ENCODE assay signal across 18 mouse cellular contexts in genomic region chr4:130532347-130532746, GRCm38 (mm10). TPM values are rescaled to one million over a fixed set of nuclear protein-coding genes. Genes with fewer than 3 reads are reported as not detected.
DNase-seq lines count a peak whose midpoint lies in the region; ATAC-seq and TF ChIP-seq lines count a peak whose summit lies in the region.
"Had no signal": no experiment of that assay in that cellular context is flagged by ENCODE, and none has a peak within 500 bp of the region (broad histone marks: within the 10 kb centered on the region; RNA-seq: fewer than 3 reads in every experiment).

No protein-coding gene starts in this region.

- DNase-seq in lung, adult 18-20 months: no peak
- DNase-seq in thymus, postnatal 4 days: peak; percentile 29
- DNase-seq in thymus, postnatal 36 days: no peak
- no peak for DNase-seq in stomach, postnatal 0 days (ENCODE audit: low spot score)
- no peak for DNase-seq in gastrocnemius, postnatal 4 days (ENCODE audit: low spot score in 2 of 2)
- DNase-seq in cerebellum, adult 8-10 months: no peak

- TF ChIP-seq EP300 in stomach, postnatal 0 days (optimal IDR thresholded peaks at IDR 0.05): no peak

- no peak overlapping the region for H3K27ac ChIP-seq in lung, embryonic 15.5 days
- H3K27ac ChIP-seq in embryonic facial prominence, embryonic 12.5 days: no peak overlapping the region
- H3K27ac ChIP-seq in stomach, postnatal 0 days (replicated peaks): no peak overlapping the region
- H3K27ac ChIP-seq: forebrain, embryonic 13.5 days; heart, adult 2 months; hindbrain, embryonic 13.5 days; left cerebral cortex, adult 2 months; liver, embryonic 14.5 days; macrophage had no signal

- H3K36me3 ChIP-seq in lung, embryonic 15.5 days: no peaks in the 10 kb centered on the region
- H3K36me3 ChIP-seq in embryonic facial prominence, embryonic 12.5 days: peaks cover 24% of the 10 kb centered on the region
- no peaks in the 10 kb centered on the region for H3K36me3 ChIP-seq in stomach, postnatal 0 days (ENCODE audit: control insufficient read depth, insufficient read depth, low read length)

- TF ChIP-seq CTCF in stomach, postnatal 0 days (IDR thresholded peaks at IDR 0.05; ENCODE audit: low read depth): no peak

- 49% methylated on average over 6 of the region's 6 CpGs for WGBS in lung, embryonic 15.5 days
- WGBS in embryonic facial prominence, embryonic 12.5 days: 58% methylated on average over 6 of the region's 6 CpGs
- WGBS in stomach, postnatal 0 days: 58% methylated on average over 6 of the region's 6 CpGs

- no peak overlapping the region for H3K4me3 ChIP-seq in lung, embryonic 15.5 days
- H3K4me3 ChIP-seq in embryonic facial prominence, embryonic 12.5 days: no peak overlapping the region
- H3K4me3 ChIP-seq in stomach, postnatal 0 days (ENCODE audit: low read depth, low read length): no peak overlapping the region
- H3K4me3 ChIP-seq: forebrain, embryonic 13.5 days; heart, adult 2 months; heart, embryonic 12.5 days; hindbrain, embryonic 13.5 days had no signal

- H3K9me3 ChIP-seq in lung, embryonic 15.5 days: no peaks in the 10 kb centered on the region
- 0 out of 2 replicates have a peak, but pooled peaks cover 3% of the 10 kb centered on the region for H3K9me3 ChIP-seq in embryonic facial prominence, embryonic 12.5 days
- no peaks in the 10 kb centered on the region for H3K9me3 ChIP-seq in stomach, postnatal 0 days (ENCODE audit: control insufficient read depth, low read length)
- H3K9me3 ChIP-seq: forebrain, embryonic 13.5 days; heart, embryonic 12.5 days; hindbrain, embryonic 13.5 days had no signal

- H3K27me3 ChIP-seq in lung, embryonic 15.5 days: no peaks in the 10 kb centered on the region
- H3K27me3 ChIP-seq in embryonic facial prominence, embryonic 12.5 days: no peaks in the 10 kb centered on the region
- no peaks in the 10 kb centered on the region for H3K27me3 ChIP-seq in stomach, postnatal 0 days (ENCODE audit: control insufficient read depth, insufficient read depth, low read length)
- H3K27me3 ChIP-seq: forebrain, embryonic 13.5 days; heart, embryonic 12.5 days; hindbrain, embryonic 13.5 days had no signal

- peak overlapping the region; percentile 60; the same call in 1 of the 2 replicates for H3K4me2 ChIP-seq in lung, embryonic 15.5 days
- H3K4me2 ChIP-seq in embryonic facial prominence, embryonic 12.5 days (replicated peaks): 0 out of 2 replicates have a peak overlapping the region, but pooled peaks have one; percentile 26
- H3K4me2 ChIP-seq in stomach, postnatal 0 days (replicated peaks; ENCODE audit: low read depth): no peak overlapping the region

- no peak overlapping the region for H3K9ac ChIP-seq in lung, embryonic 15.5 days
- no peak overlapping the region for H3K9ac ChIP-seq in embryonic facial prominence, embryonic 12.5 days
- no peak overlapping the region for H3K9ac ChIP-seq in stomach, postnatal 0 days (ENCODE audit: low read length)
- H3K9ac ChIP-seq: forebrain, embryonic 13.5 days; heart, embryonic 12.5 days; liver, embryonic 14.5 days had no signal

- ATAC-seq in lung, embryonic 15.5 days (ENCODE audit: borderline replicate concordance, extremely low read depth, low FRiP score, low TSS enrichment): no peak
- ATAC-seq in embryonic facial prominence, embryonic 12.5 days (ENCODE audit: insufficient number of reproducible peaks, insufficient read depth, low FRiP score, low TSS enrichment): no peak
- 0 out of 2 replicates have a peak, but pooled peaks have one; percentile 6 for ATAC-seq in stomach, postnatal 0 days (ENCODE audit: low FRiP score, low TSS enrichment)
- ATAC-seq: CD4-positive, CD25-positive, alpha-beta regulatory T cell, adult 4 months had no signal

- H3K4me1 ChIP-seq in lung, embryonic 15.5 days: peaks cover 6% of the 10 kb centered on the region
- H3K4me1 ChIP-seq in embryonic facial prominence, embryonic 12.5 days: peaks cover 3% of the 10 kb centered on the region; the same call in 1 of the 2 replicates
- 0 out of 2 replicates have a peak, but pooled peaks cover 2% of the 10 kb centered on the region for H3K4me1 ChIP-seq in stomach, postnatal 0 days (replicated peaks; ENCODE audit: control insufficient read depth, insufficient read depth)

RNA-seq across cellular contexts. Expression of gene Nkain1, which starts 41.6 kb away (rescaled TPM):
- 0.74 and 1.3 TPM in 2 replicates for polyA plus RNA-seq in lung, embryonic 15.5 days (2015; fragmentation: Nextera tagmentation; extraction: Ambion mirVana)
- polyA plus RNA-seq in embryonic facial prominence, embryonic 12.5 days (2016; fragmentation: Nextera tagmentation; extraction: Ambion mirVana): 4.4 and 5.8 TPM in 2 replicates
- 0.18 and 0.24 TPM in 2 replicates for polyA plus RNA-seq in stomach, postnatal 0 days (2015; fragmentation: Nextera tagmentation; extraction: Ambion mirVana)
- total RNA-seq in gastrocnemius, postnatal 4 days (2021): 10 to 100 TPM; 12.0 to 12.1 TPM
- polyA plus RNA-seq: CD4-positive, CD25-positive, alpha-beta regulatory T cell, adult 4 months; erythroblast, embryonic 14.5 days; intestine, embryonic 16.5 days had no signal
